Mouse (Mus musculus) cerebellum, adult 9-11 months (tissue): ENCODE data around the gene Alkbh6.
A peak's percentile ranks its signal among the peaks of the same experiment; 100 is the strongest.

Source experiments
- DNase-seq: peaks from one replicate; pipeline ENCODE4 v3.0.0; 2022

Gene Alkbh6

GRCm38 (mm10) chr7:30295103-30295502, 13.4 kb upstream of the Alkbh6 start:
- DNase-seq: peak; percentile 98

- peak; percentile 62 for DNase-seq
These were observed 11.7 kb upstream of the Alkbh6 start for GRCm38 (mm10) chr7:30296816-30297215.

- peak; percentile 71 for DNase-seq
These were observed 11.3 kb upstream of the Alkbh6 start for GRCm38 (mm10) chr7:30297266-30297665.

GRCm38 (mm10) chr7:30300914-30301313, 7.6 kb upstream of the Alkbh6 start:
- DNase-seq: no peak

- DNase-seq: no peak
These were observed 2.3 kb upstream of the Alkbh6 start for GRCm38 (mm10) chr7:30306083-30306779.

GRCm38 (mm10) chr7:30309395-30310129, 1.0 kb downstream of the Alkbh6 start:
- no peak for DNase-seq

- no peak for DNase-seq
These were observed 1.6 kb downstream of the Alkbh6 start for GRCm38 (mm10) chr7:30310136-30310535.

- DNase-seq: no peak
These were observed 5.3 kb downstream of the Alkbh6 start for GRCm38 (mm10) chr7:30313666-30314320.

GRCm38 (mm10) chr7:30314721-30315155, 6.2 kb downstream of the Alkbh6 start, which contains the start of gene Syne4:
Gene Syne4, plus strand, starts transcription at chr7:30314807.
- DNase-seq: peak; percentile 71

- no peak for DNase-seq
These were observed 7.3 kb downstream of the Alkbh6 start for GRCm38 (mm10) chr7:30315559-30316529.

GRCm38 (mm10) chr7:30318142-30318541, 9.6 kb downstream of the Alkbh6 start:
- DNase-seq: no peak

GRCm38 (mm10) chr7:30320946-30321345, 12.4 kb downstream of the Alkbh6 start:
- DNase-seq: no peak

- peak; percentile 85 for DNase-seq
These were observed 13.2 kb downstream of the Alkbh6 start, which contains the start of gene E130208F15Rik for GRCm38 (mm10) chr7:30321539-30322284. Gene E130208F15Rik, plus strand, starts transcription at chr7:30321740.

- DNase-seq: peak; percentile 99
These were observed 13.8 kb downstream of the Alkbh6 start for GRCm38 (mm10) chr7:30322285-30322667.

- no peak for DNase-seq
These were observed 14.3 kb downstream of the Alkbh6 start for GRCm38 (mm10) chr7:30322865-30323264.

GRCm38 (mm10) chr7:30323795-30324194, 15.3 kb downstream of the Alkbh6 start, which contains the start of gene Sdhaf1:
Gene Sdhaf1, minus strand, starts transcription at chr7:30323895.
- DNase-seq: no peak

GRCm38 (mm10) chr7:30324300-30324944, 15.9 kb downstream of the Alkbh6 start:
- peak; percentile 51 for DNase-seq

- peak; percentile 68 for DNase-seq
These were observed 16.8 kb downstream of the Alkbh6 start for GRCm38 (mm10) chr7:30325364-30325763.

GRCm38 (mm10) chr7:30326427-30326826, 17.9 kb downstream of the Alkbh6 start:
- DNase-seq: peak; percentile 58

- peak; percentile 98 for DNase-seq
These were observed 18.6 kb downstream of the Alkbh6 start for GRCm38 (mm10) chr7:30327140-30327539.

- DNase-seq: peak; percentile 61
These were observed 19.9 kb downstream of the Alkbh6 start for GRCm38 (mm10) chr7:30328379-30328778.
